Mouse (Mus musculus): Measurements from ENCODE around the gene Col5a3.

DNA sequence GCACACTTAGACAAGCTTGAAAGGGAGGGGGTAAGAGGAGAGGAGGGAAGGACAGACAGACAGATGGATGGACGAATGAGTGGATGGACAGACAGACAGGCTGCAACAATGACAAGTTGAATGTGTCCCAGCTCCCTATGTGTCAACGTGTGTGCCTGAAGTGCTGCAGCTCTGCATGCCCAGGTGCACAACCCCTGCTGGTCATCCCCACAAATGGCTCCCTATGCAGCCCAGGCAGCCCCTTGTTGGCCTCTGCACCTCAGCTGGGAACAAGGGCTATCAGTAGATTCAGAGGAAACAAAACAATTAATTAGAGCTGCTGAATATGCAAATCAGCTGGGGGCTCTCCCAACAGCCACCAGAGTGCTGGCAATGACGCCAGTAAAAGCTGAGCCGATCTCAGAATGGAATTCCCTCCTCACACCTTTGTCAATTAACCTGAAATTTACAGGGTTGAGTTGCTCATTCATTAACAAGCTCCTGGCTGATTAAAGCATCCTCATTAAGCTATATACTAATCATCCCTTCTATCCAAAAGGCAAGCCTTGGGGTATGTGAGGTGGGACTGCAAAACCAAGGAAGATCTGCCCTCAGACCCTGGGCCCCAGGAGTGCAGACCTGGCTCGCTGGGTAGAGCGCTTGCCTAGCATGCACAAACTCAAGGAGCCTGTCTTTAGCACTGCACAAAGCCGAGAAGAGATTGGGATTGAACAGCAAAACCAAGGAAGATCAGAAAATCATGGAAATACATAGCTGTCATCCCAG, 52.5 kb downstream of the Col5a3 start:
- TF ChIP-seq TCF3 (IDR thresholded peaks at IDR 0.05; ENCODE audit: insufficient read length, low read depth): no peak
- no peak for TF ChIP-seq MAX (IDR thresholded peaks at IDR 0.05; ENCODE audit: low read depth)
- no peak for TF ChIP-seq POLR2A (IDR thresholded peaks at IDR 0.05; ENCODE audit: insufficient read length, low read depth)
- TF ChIP-seq USF1 (IDR thresholded peaks at IDR 0.05; ENCODE audit: low read depth): no peak
- TF ChIP-seq POLR2AphosphoS2 (IDR thresholded peaks at IDR 0.05; ENCODE audit: insufficient read length, low read depth): no peak
- no peak for TF ChIP-seq E2F4 (IDR thresholded peaks at IDR 0.05; ENCODE audit: insufficient read depth)
- TF ChIP-seq TCF12 (IDR thresholded peaks at IDR 0.05; ENCODE audit: insufficient read depth, poor library complexity, severe bottlenecking): no peak
- no peak for TF ChIP-seq MYOG (IDR thresholded peaks at IDR 0.05; ENCODE audit: control insufficient read depth in 1 of 3, insufficient read depth in 1 of 3, insufficient read length in 2 of 3, low read depth in 2 of 3)

Measured in myocyte (in vitro differentiated cells).